Mouse (Mus musculus): ENCODE measurements around the gene Wipf1.

Gene Wipf1

GRCm38 (mm10) chr2:73545556-73545955 is 16.0 kb upstream of the Wipf1 start:
- no peak for DNase-seq (ENCODE audit: low read depth in 2 of 2, low spot score in 2 of 2)

DNA sequence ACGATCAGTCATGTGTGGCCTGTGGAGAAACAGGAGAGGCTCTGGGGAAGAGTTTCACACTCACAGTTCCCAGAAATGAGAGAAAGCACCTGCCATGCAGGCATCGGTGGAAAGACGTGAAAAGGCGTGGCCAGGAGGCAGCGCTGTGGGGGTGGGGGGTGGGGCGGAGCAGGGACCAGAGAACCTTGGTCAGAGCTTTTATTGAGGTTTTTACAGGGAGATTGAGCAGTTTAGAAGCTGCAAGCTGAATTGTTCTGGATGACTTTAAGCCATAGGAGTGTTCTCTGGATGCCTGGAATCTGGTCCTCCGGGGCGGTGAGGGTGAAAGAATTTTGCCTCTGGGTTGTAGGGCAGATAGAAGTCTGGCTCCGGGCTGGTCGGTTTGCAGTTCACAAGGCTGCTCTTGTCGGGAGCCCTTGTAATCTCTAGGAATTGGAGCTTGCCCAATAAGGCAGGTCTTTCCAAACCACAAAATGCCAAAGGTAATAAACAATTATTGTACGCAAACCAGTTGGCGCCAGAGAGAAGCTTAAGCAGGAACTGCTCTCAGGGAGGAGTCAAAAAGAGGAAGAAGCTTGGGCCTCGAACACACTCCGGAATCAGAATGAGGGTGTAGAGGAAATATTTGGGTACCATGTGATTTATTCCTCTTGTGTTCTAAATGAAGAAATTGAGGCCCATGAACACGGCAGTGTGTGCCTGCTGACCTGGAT is 11.1 kb upstream of the Wipf1 start:
- no peak for DNase-seq (ENCODE audit: low read depth in 2 of 2, low spot score in 2 of 2)

DNA sequence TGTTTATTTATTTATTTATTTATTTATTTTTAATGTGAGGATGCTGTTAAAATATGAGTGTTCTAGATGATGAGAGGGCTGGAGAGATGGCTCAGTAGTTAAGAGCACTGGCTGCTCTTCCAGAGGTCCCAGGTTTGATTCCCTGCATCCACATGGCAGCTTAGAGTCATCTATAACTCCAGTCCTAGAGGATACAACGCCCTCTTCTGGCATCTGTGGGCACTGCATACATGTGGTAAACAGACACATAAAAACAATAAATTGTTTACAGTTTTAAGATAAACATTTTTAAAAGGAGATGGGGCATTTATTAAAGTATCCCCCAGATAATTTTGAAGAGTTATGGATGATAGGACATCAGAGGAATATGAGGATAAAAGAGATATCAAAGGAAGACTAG is 10.2 kb upstream of the Wipf1 start:
- peak; percentile 29 to 44 for DNase-seq (ENCODE audit: low read depth in 2 of 2, low spot score in 2 of 2)

- DNase-seq (ENCODE audit: low read depth in 2 of 2, low spot score in 2 of 2), result no peak
Observed at GRCm38 (mm10) chr2:73539141-73539540, 9.6 kb upstream of the Wipf1 start.

DNA sequence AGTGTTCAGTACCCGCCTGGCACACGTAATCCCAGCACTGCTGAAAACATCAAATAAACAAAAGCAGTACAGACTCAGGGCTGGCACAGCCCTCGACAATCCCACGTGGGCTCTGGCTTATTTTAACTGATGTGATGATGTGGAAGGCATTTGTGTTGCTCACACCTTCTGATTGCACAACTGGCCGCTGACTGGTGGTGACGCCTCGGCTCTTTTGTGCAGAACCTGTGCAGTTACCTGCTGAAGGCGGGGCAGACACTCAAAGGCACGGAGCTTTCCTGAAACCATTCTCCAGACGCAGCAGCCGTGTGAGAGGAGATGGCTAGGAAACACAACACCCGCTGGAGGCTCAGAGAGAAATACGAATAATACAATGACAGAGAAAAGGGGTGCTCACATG is 9.1 kb upstream of the Wipf1 start:
- DNase-seq (ENCODE audit: low read depth in 2 of 2, low spot score in 2 of 2), result no peak

DNA sequence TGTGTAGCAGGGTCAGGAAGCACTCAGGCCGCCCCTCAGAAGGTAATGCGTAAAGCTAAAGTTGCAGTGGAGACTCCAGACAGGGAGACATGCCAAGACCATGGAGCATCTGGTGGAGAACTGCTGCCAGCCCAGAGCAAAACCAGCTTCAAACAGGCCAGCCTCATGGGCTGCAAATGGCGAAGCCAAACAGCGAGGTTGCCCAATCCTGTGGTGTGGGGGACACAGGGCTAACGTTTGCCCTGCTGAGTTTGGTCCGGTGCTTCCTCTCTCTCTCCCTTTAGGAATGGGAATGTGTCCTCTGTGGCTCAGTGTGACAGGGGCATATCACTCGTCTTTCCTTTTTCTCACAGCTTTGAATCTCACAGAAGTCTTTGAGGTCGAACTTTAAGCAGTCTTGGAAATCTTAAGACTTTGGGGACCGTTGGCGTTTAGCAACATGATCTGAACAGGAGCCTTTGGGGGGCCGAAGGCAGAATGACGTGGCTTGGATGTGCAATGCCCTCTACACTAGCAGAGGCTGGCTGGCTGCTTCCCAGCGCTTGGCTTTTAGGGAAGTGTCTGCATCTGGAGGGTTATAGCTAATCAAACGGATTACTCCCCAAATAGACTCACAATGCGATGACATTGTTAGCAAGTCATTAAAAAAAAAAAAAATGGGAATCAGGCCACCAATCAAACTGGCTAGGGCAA is 6.7 kb upstream of the Wipf1 start:
- DNase-seq (ENCODE audit: low read depth in 2 of 2, low spot score in 2 of 2), result no peak

GRCm38 (mm10) chr2:73534720-73535119 is 5.2 kb upstream of the Wipf1 start:
- no peak for DNase-seq (ENCODE audit: low read depth in 2 of 2, low spot score in 2 of 2)

DNA sequence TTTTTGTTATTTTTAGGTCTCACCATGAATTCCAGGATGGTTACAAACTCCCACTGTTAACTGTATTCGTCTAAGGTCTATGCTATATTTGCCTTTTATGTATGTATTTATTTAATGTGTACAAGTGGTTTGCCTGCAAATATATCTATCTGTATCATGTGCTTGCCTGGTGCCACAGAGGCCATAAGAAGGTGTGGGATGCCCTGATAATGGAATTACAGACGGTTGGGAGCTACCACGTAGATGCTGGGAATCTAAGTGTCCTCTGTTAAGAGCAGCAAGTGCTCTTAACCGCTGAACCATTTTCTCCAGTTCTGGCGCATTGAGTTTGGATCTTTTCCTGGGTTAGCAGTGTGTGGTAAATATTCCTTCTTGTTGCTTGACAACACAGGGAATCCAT is 953 bp upstream of the Wipf1 start:
- DNase-seq (ENCODE audit: low read depth in 2 of 2, low spot score in 2 of 2), result no peak

DNA sequence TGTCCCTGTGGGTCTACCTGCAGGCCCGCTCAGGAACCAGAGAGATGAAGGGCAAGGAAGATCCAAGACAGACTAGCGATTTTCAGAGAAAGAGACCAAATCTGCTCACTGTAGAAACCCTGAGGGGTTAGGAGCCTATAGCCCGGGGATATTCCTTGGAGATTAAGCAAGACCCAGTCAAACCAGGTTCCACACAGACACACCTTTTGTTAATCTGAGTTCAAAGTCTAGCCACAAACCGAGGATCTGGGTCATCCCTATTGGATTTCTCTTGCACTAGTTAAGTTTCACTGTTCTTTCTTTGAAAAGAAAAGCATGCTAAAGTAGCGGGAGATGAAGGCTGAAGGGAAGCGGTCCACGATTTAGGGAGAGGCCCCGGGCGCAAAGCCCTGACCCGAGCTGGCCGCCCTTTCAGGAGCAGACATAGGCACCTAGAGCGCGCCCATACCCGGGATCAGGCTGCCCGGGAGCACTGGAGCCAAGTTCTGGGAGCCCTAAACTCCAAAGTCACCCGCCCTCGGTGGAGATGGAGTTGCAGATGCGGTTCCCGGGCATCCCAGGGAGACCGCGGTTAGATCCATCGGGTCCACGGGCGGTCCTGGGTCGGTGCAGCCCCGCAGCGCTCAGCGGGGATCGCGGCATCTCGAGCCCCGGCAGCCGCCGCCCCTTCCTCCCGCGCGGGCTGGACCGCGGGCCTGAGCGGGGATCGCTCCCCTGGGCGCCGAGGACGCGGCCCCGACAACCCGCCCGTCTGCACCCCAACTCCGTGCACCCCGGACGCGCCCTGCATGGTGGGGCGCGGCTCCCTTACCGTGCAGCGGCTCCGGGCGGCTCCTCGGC is 798 bp downstream of the Wipf1 start:
- no peak for DNase-seq (ENCODE audit: low read depth in 2 of 2, low spot score in 2 of 2)

GRCm38 (mm10) chr2:73527956-73528355 is 1.6 kb downstream of the Wipf1 start:
- DNase-seq (ENCODE audit: low read depth in 2 of 2, low spot score in 2 of 2), result no peak

GRCm38 (mm10) chr2:73526691-73527090 is 2.8 kb downstream of the Wipf1 start:
- no peak for DNase-seq (ENCODE audit: low read depth in 2 of 2, low spot score in 2 of 2)

GRCm38 (mm10) chr2:73522891-73523290 is 6.6 kb downstream of the Wipf1 start:
- no peak for DNase-seq (ENCODE audit: low read depth in 2 of 2, low spot score in 2 of 2)

GRCm38 (mm10) chr2:73522336-73522735 is 7.2 kb downstream of the Wipf1 start:
- no peak for DNase-seq (ENCODE audit: low read depth in 2 of 2, low spot score in 2 of 2)

- DNase-seq (ENCODE audit: low read depth in 2 of 2, low spot score in 2 of 2), result no peak
Observed at GRCm38 (mm10) chr2:73521737-73522136, 7.8 kb downstream of the Wipf1 start.

- no peak for DNase-seq (ENCODE audit: low read depth in 2 of 2, low spot score in 2 of 2)
Observed at GRCm38 (mm10) chr2:73518966-73519365, 10.6 kb downstream of the Wipf1 start.

DNA sequence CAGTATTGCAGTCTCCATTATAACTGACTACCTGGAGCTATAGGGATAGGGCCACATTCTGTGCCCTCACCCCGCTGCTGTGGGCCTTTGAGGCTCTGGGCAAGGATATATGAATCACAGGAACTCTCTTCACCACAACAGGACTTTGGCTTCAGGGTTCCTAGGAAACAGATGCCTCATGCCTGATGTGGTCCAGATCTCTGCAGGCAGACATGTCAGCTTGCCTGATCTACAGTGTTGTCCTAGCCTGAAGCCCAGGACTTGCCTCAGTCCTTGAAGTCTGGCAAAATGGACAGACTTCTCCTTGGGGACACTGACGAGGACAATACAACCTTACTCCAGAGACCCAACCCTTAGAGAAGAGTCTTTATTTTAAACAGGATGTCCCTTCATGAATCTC is 11.2 kb downstream of the Wipf1 start:
- no peak for DNase-seq (ENCODE audit: low read depth in 2 of 2, low spot score in 2 of 2)

GRCm38 (mm10) chr2:73514178-73514577 is 15.4 kb downstream of the Wipf1 start:
- no peak for DNase-seq (ENCODE audit: low read depth in 2 of 2, low spot score in 2 of 2)

GRCm38 (mm10) chr2:73513204-73513749 is 16.3 kb downstream of the Wipf1 start:
- DNase-seq (ENCODE audit: low read depth in 2 of 2, low spot score in 2 of 2), result no peak

DNA sequence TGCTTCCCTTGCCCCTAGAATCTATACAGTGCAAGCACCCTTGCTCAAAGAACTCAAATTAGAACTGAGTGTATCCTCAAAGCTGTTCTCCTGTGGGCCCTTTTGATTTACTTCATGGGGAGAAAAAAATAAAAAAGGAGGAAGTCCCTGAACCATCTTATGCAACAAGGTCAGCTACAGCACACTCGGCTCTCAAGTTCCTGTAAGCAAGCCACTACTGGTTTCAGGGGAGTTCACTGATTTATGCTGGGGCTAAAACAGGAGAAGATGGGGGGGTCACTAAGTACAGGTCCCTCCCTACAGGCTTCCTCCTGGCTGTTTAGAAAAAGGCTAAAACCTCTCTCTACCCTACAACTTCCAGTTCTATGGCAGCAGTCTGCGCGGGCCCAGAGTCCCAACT is 17.5 kb downstream of the Wipf1 start:
- DNase-seq (ENCODE audit: low read depth in 2 of 2, low spot score in 2 of 2), result no peak

DNA sequence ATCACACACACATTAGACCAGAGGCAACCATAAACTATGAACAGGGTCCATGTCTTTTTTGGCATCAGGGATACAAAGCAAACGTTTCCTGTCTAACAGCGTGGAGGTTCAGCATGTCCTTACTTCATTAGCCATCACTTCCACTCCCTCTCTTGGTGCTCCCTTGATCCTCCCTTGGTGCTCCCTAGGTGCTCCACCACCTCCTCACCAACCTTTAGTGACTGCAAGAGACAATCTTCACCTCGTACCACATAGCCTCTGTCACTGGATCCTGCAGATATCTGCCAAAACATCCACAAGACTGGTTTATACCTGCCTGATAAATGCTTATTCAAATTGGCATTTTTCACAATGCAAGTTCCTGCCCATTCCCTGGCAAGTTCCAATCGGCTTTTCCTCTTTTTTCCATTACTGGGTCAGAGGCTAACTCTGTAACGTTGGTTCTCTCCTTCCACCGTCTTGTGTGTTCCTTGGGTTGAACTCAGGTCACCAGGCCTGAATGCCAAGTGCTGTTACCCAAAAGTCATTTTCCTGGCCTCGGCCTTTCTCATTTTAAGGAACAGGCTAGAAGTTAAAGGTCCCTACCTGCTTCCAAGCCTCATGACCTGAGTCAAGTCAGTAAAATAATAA is 18.7 kb downstream of the Wipf1 start:
- DNase-seq (ENCODE audit: low read depth in 2 of 2, low spot score in 2 of 2), result no peak

DNA sequence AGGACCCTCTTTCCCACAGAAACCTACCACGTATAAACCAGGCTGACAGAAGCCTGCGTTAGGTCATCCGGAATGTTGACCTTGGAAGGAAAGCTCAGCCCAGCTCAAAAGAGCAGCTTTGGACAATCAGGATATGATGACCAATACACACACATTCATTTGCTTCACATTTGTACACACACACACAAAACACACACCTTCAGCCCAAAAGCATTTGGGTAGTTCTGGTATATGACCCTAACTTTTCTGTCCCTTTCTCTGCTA is 19.6 kb downstream of the Wipf1 start:
- DNase-seq (ENCODE audit: low read depth in 2 of 2, low spot score in 2 of 2), result no peak

Measured in CD8-positive naive resting alpha-beta T cell, adult 2 months (primary cell).